Mouse (Mus musculus) embryonic facial prominence, embryonic 14.5 days (tissue): ENCODE results near the gene Jak2. TPM values are rescaled to one million over a fixed set of nuclear protein-coding genes. Genes with fewer than 3 reads are reported as not detected.
A peak's percentile ranks its signal among the peaks of the same experiment; 100 is the strongest.

ENCODE experiments used
- ATAC-seq: fragments of 200-750 bp; cut with Nextera tagmentation; 2 replicates; pipeline ENCODE4 v1.8.0; 2017; ENCODE audit warnings: low read depth, moderate number of reproducible peaks, moderate TSS enrichment
- DNase-seq: peaks from one replicate; pipeline ENCODE4 v3.0.0-alpha.2; 2015; ENCODE audit warnings: low spot score
- H3K27ac ChIP-seq: fragments of 300-500 bp; sonication (generic); replicated peaks from 2 replicates; pipeline ENCODE4 v1.5.1; 2014; ENCODE audit warnings: low read depth, mild to moderate bottlenecking, low read length, moderate library complexity
- H3K27me3 ChIP-seq: fragments of 300-500 bp; sonication (generic); replicated peaks from 2 replicates; pipeline ENCODE4 v1.6.1; 2014; ENCODE audit warnings: low read length; ENCODE audit not compliant: control insufficient read depth, insufficient read depth
- H3K36me3 ChIP-seq: fragments of 300-500 bp; sonication (generic); 2 replicates; pipeline ENCODE4 v1.6.1; 2014; ENCODE audit warnings: low read length, mixed read lengths; ENCODE audit not compliant: control insufficient read depth, insufficient read depth
- H3K4me1 ChIP-seq: fragments of 300-500 bp; sonication (generic); 2 replicates; pipeline ENCODE4 v1.6.1; 2014; ENCODE audit warnings: antibody characterized with exemption, low read length; ENCODE audit not compliant: control insufficient read depth, insufficient read depth
- H3K4me2 ChIP-seq: fragments of 300-500 bp; sonication (generic); 2 replicates; pipeline ENCODE4 v1.6.1; 2014; ENCODE audit warnings: low read depth, mild to moderate bottlenecking, low read length, moderate library complexity, mixed read lengths
- H3K4me3 ChIP-seq: fragments of 300-500 bp; sonication (generic); 2 replicates; pipeline ENCODE4 v1.5.1; 2014; ENCODE audit warnings: low read depth, mild to moderate bottlenecking, low read length
- H3K9ac ChIP-seq: fragments of 300-500 bp; sonication (generic); 2 replicates; pipeline ENCODE4 v1.6.1; 2014; ENCODE audit warnings: low read depth, mild to moderate bottlenecking, low read length, moderate library complexity, mixed read lengths
- H3K9me3 ChIP-seq: fragments of 300-500 bp; sonication (generic); 2 replicates; pipeline ENCODE4 v1.6.1; 2016; ENCODE audit warnings: low read length; ENCODE audit not compliant: control insufficient read depth
- whole genome bisulfite sequencing: fragments of 180-500 bp; shearing (Covaris S2); extraction: QIAGEN DNeasy Blood & Tissue Kit; methylation state at CpG from one replicate; pipeline ENCODE4 v1.1.7; 2014; 5-methylcytosine and 5-hydroxymethylcytosine counted together
- polyA plus RNA-seq: library from polyadenylated mRNA; unstranded; fragments of >200 nt; fragmentation: Nextera tagmentation; extraction: Ambion mirVana; gene quantifications from 2 replicates; pipeline ENCODE4 v1.2.1, GENCODE M21; 2014

Jak2 gene
- polyA plus RNA-seq: 15.3 and 16.2 TPM in 2 replicates

DNA sequence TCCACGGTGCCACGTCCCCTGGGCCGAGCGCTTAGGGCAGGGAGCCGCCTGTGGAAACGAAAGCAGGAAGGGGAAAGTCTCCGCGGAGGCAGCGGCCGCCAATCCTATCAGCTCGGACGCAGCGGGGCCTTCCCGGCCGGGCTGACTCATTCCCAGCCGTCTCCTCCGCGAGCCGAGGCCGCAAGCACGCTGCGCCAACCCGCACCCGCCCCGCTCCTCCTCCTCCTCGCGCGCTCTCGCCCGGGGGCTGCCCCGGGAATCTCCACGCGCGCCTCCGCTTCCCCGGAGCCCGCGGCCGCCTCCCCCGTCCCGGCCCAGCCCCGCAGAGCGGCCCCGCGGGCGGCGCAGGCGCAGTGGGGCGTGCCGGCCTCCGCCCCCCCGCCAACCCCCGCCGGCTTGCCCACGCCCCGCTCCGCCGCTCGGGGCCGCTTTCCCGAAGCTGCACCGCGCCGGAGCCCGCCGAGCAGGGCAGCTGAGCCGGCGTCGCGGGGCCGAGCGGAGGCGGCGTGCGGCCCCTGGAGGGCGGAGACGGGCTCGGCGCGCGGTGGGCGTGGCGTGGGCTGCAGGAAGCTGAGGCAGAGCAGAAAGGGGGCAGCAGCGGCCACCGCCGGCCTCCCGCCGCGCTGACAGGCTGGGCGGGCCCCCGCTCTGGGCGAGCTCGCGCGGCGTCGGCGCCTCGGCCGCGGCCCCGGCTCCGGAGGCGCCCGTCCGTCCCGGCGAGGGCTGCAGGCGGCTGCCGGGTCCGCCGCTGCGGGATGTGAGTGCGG, at the start of gene Jak2:
Gene Jak2, plus strand, starts transcription at position 638 of the 767 bp plus-strand sequence.
- ATAC-seq: peak; percentile 96
- peaks cover 5% of the 10 kb centered on the region; the same call in 1 of the 2 replicates for H3K9me3 ChIP-seq
- no peaks in the 10 kb centered on the region for H3K27me3 ChIP-seq
- H3K4me2 ChIP-seq: peak within 1 kb of the TSS; percentile 79
- peak within 1 kb of the TSS; percentile 96 for H3K9ac ChIP-seq
- peak within 1 kb of the TSS; percentile 97 for H3K27ac ChIP-seq
- peak within 1 kb of the TSS; percentile 85 for H3K4me3 ChIP-seq
- H3K4me1 ChIP-seq: peaks cover 22% of the 10 kb centered on the region
- 0% methylated on average over 20 of the region's 114 CpGs for WGBS
- peak; percentile 96 for DNase-seq
- H3K36me3 ChIP-seq: no peaks in the 10 kb centered on the region

GRCm38 (mm10) chr19:29203337-29203736, 48.3 kb upstream of the Jak2 start:
- no peak overlapping the region for H3K27ac ChIP-seq
- H3K27me3 ChIP-seq: no peaks in the 10 kb centered on the region
- H3K9me3 ChIP-seq: no peaks in the 10 kb centered on the region
- H3K9ac ChIP-seq: no peak overlapping the region
- WGBS: 57% methylated on average over 2 of the region's 2 CpGs
- peaks cover 8% of the 10 kb centered on the region for H3K4me1 ChIP-seq
- no peak overlapping the region for H3K4me3 ChIP-seq
- no peak overlapping the region for H3K4me2 ChIP-seq
- H3K36me3 ChIP-seq: no peaks in the 10 kb centered on the region
- ATAC-seq: no peak
- DNase-seq: no peak

DNA sequence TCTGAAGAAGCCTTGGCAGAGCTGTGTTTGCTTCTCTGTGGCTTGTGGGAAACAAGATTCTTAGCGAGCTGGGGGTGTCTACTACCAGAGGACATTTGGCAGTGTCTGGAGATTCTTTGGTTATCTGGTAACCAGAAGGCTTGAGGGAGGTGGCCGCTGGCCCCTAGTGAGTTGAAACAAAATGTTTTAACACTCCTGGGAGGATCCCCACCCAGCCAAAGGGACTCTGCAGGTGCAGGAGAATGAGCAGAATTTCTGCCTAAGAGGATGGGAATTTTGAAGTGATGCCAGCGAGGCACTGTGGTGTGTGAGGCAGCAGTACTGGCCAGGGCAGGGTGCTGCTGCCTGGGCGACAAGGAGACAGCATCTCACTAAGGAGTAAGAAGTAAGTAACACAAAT, 47.0 kb upstream of the Jak2 start:
- Histone ChIP-seq H3K9me3 (no peaks in the 10 kb centered on the region), H3K27ac (peak overlapping the region; percentile 44; the same call in 1 of the 2 replicates), H3K36me3 (no peaks in the 10 kb centered on the region), H3K4me3 (no peak overlapping the region), H3K4me1 (peaks cover 8% of the 10 kb centered on the region), H3K27me3 (no peaks in the 10 kb centered on the region), H3K9ac (no peak overlapping the region), H3K4me2 (peak overlapping the region; percentile 10; the same call in 1 of the 2 replicates)
- WGBS: 47% methylated on average over 4 of the region's 4 CpGs
- peak; percentile 20 for DNase-seq
- ATAC-seq: no peak

DNA sequence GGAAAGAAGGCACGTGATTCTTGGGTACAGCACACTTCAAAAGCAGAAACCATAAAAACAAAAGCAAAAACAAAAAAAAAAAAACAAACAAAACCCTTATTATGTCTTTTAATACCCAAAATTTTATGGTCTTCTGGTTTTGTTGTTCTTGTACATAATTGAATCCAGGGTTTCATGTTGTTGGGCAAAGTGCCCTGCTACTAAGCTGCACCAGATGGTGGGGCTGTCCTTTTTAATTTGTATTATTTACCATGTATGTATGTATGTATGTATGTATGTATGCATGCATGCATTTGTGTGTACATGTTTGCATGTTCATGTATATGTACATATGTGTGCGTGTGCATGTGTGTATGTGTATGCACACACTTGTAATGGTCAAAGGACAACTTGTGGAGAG, 46.4 kb upstream of the Jak2 start:
- H3K4me1 ChIP-seq: peaks cover 8% of the 10 kb centered on the region
- H3K9me3 ChIP-seq: no peaks in the 10 kb centered on the region
- no peak overlapping the region for H3K4me2 ChIP-seq
- no peak for ATAC-seq
- DNase-seq: peak; percentile 72
- H3K4me3 ChIP-seq: no peak overlapping the region
- no peak overlapping the region for H3K27ac ChIP-seq
- 56% methylated on average over 2 of the region's 2 CpGs for WGBS
- H3K9ac ChIP-seq: no peak overlapping the region
- H3K27me3 ChIP-seq: no peaks in the 10 kb centered on the region
- no peaks in the 10 kb centered on the region for H3K36me3 ChIP-seq

DNA sequence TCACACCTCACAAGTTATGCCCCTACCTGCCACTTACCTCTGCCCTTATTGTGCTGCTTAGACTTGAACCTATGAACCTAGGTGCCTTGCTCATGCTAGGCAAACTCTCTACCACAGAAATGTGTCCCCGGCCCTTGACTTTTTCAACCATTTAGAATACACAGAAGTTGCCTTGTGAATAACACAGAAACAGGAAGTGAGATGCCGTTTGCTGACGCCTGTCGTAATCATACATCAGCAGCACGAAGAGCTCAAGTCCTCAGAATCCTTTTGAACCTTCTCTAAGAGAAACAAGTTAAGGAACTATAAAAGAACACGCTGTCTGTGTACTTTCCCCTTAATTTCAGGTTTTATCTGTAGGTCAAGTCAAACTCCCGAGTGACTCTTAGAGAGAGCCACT, 41.7 kb upstream of the Jak2 start:
- no peak overlapping the region for H3K9ac ChIP-seq
- 81% methylated on average over 7 of the region's 7 CpGs for WGBS

DNA sequence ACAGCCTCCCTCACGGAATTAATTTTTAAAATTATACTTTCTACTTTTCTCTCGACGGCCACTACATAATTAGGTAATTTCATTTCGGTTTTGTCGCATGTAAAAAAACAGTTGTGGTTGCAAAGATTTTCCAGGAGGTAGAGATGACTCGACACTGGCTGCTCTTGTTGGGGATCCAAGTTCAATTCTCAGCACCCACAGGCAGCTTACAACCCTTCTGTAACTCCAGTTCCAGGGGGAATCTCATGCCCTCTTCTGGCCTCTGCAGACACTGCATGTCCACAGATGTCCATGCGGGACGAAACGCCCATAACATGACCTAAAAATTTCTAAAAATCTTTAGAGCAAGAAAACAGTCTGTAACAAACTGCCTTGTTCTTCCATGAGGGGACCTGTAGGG, 41.3 kb upstream of the Jak2 start:
- H3K9me3 ChIP-seq: no peaks in the 10 kb centered on the region
- no peak overlapping the region for H3K4me3 ChIP-seq
- H3K36me3 ChIP-seq: no peaks in the 10 kb centered on the region
- H3K27me3 ChIP-seq: no peaks in the 10 kb centered on the region
- H3K9ac ChIP-seq: no peak overlapping the region
- H3K4me2 ChIP-seq: no peak overlapping the region
- WGBS: 89% methylated on average over 9 of the region's 9 CpGs
- H3K4me1 ChIP-seq: no peaks in the 10 kb centered on the region
- DNase-seq (no peak), ATAC-seq (no peak)
- no peak overlapping the region for H3K27ac ChIP-seq

More for the DNA sequence above, 41.7 kb upstream of the Jak2 start:
- no peak overlapping the region for H3K27ac ChIP-seq
- 0 out of 2 replicates have a peak, but pooled peaks cover under 1% of the 10 kb centered on the region for H3K4me1 ChIP-seq
- ATAC-seq (no peak), DNase-seq (no peak)
- H3K4me2 ChIP-seq: no peak overlapping the region
- no peaks in the 10 kb centered on the region for H3K36me3 ChIP-seq
- no peaks in the 10 kb centered on the region for H3K27me3 ChIP-seq
- no peak overlapping the region for H3K4me3 ChIP-seq
- no peaks in the 10 kb centered on the region for H3K9me3 ChIP-seq

DNA sequence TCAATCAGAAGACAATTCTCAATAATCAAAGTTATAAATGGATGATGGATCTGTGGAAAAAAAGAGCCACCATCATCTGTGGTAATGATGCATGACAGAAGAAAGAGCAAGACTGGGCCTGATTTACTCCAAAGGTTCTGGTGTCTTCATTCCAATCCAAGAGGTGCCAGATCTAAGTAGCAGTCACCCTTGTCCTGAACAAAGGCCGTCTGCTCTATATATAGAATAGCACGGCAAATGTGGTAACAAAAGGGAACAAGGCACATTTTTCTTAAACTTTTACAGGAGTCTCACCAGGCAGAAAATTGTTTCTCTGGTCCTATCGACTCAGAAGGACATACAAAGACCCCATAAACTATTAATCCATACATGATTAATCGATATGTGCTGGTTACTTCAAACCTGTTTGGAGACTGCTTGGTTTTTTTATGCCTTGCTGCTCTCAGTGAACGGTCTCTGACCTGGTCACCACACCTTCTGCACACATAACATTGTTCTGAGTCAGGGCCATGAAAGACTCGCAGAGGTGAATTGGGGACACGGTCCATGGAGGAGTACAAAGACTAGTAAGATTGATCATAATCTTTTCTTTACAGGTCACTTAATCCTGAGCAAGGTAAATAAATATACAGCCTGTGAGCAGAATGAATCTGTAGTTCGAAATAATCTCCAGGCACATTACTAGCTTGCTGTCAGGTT, 35.7 kb upstream of the Jak2 start:
- WGBS: 76% methylated on average over 8 of the region's 8 CpGs
- DNase-seq: no peak

DNA sequence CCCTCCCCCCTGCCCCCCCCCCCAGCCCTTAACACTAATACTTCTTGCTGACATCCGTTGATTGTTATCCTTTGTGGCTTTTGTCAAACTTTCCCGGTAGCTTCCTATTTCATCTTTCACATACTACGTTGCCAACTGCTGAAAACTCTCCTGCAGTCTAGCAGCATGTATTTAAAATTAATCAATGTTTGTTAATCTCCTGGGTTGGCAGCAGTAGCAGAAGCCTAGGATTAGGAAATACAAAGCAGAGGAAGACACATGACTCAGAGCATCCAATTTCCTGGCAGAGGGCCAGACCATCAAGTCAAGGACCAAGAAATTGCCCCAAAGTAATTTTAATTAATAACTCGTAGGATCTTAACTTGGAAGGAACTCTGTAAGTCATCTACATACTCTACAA, 29.8 kb upstream of the Jak2 start:
- no peaks in the 10 kb centered on the region for H3K27me3 ChIP-seq
- H3K4me3 ChIP-seq: no peak overlapping the region
- DNase-seq (peak; percentile 26), ATAC-seq (no peak)
- H3K36me3 ChIP-seq: no peaks in the 10 kb centered on the region
- no peaks in the 10 kb centered on the region for H3K4me1 ChIP-seq
- no peak overlapping the region for H3K9ac ChIP-seq
- H3K4me2 ChIP-seq: no peak overlapping the region
- no peak overlapping the region for H3K27ac ChIP-seq
- 71% methylated on average over 4 of the region's 4 CpGs for WGBS
- H3K9me3 ChIP-seq: peaks cover 8% of the 10 kb centered on the region; the same call in 1 of the 2 replicates

More for the DNA sequence above, 35.7 kb upstream of the Jak2 start:
- Histone ChIP-seq H3K9me3 (no peaks in the 10 kb centered on the region), H3K27ac (no peak overlapping the region), H3K4me3 (no peak overlapping the region), H3K4me2 (no peak overlapping the region), H3K36me3 (no peaks in the 10 kb centered on the region), H3K9ac (no peak overlapping the region), H3K4me1 (no peaks in the 10 kb centered on the region), H3K27me3 (no peaks in the 10 kb centered on the region)
- ATAC-seq: no peak
